Mouse (Mus musculus): Measurements from ENCODE around the gene Atn1. TPM values are rescaled to one million over a fixed set of nuclear protein-coding genes. Genes with fewer than 3 reads are reported as not detected.

The Atn1 gene
- total and polyA plus RNA-seq, 3 experiments, result 1.6 to 43.2 TPM; not detected in 1

GRCm38 (mm10) chr6:124739231-124739796 lies 17.0 kb downstream of the Atn1 start:
- no peaks in the 10 kb centered on the region for H3K9me3 ChIP-seq (replicated peaks; ENCODE audit: insufficient read depth, low read length)
- no peak overlapping the region for H3K4me3 ChIP-seq (ENCODE audit: control insufficient read depth in 1 of 2, insufficient read depth in 1 of 2, low read depth in 2 of 2, low read length in 2 of 2)
- H3K36me3 ChIP-seq (ENCODE audit: control insufficient read depth in 1 of 2, insufficient read depth in 2 of 2, low read length in 2 of 2), result peaks cover 0 to 14% of the 10 kb centered on the region in 2 experiments; a peak in 2 of 4 replicates
- H3K9ac ChIP-seq (ENCODE audit: control insufficient read depth, low read depth, low read length, poor library complexity, severe bottlenecking), result peak overlapping the region; percentile 70
- H3K79me2 ChIP-seq (ENCODE audit: control insufficient read depth, insufficient read depth, low read length, poor library complexity), result no peaks in the 10 kb centered on the region; the same call in 1 of the 2 replicates
- TF ChIP-seq POLR2AphosphoS5 (IDR thresholded peaks at IDR 0.05; ENCODE audit: borderline replicate concordance, low read depth, low read length), result no peak
- no peak for TF ChIP-seq JUND (IDR thresholded peaks at IDR 0.05; ENCODE audit: low read depth, low read length)
- no peak for TF ChIP-seq MXI1 (IDR thresholded peaks at IDR 0.05; ENCODE audit: low read depth, low read length)
- TF ChIP-seq MYB (IDR thresholded peaks at IDR 0.05; ENCODE audit: low read depth, low read length), result no peak
- TF ChIP-seq MAZ (IDR thresholded peaks at IDR 0.05; ENCODE audit: low read depth, low read length), result no peak
- TF ChIP-seq POLR2AphosphoS2 (IDR thresholded peaks at IDR 0.05; ENCODE audit: low read length), result no peak
- no peak for TF ChIP-seq ELF1 (IDR thresholded peaks at IDR 0.05; ENCODE audit: low read depth, low read length)
- TF ChIP-seq ZNF384 (IDR thresholded peaks at IDR 0.05; ENCODE audit: low read depth, low read length), result no peak
- TF ChIP-seq MYC (IDR thresholded peaks at IDR 0.05; ENCODE audit: low read depth, low read length), result no peak
- TF ChIP-seq ZKSCAN1 (IDR thresholded peaks at IDR 0.05; ENCODE audit: low read depth, low read length), result no peak
- no peak for TF ChIP-seq NELFE (IDR thresholded peaks at IDR 0.05; ENCODE audit: low read depth, low read length)
- TF ChIP-seq NRF1 (IDR thresholded peaks at IDR 0.05; ENCODE audit: insufficient read depth, low read depth, low read length, poor library complexity, severe bottlenecking), result no peak
- no peak for TF ChIP-seq GATA1 (IDR thresholded peaks at IDR 0.05; ENCODE audit: low read depth, low read length)
- TF ChIP-seq TCF12 (IDR thresholded peaks at IDR 0.05; ENCODE audit: low read depth, low read length), result no peak
- no peak for TF ChIP-seq HCFC1 (IDR thresholded peaks at IDR 0.05; ENCODE audit: low read depth, low read length)
- TF ChIP-seq USF2 (IDR thresholded peaks at IDR 0.05; ENCODE audit: borderline replicate concordance in 1 of 2, insufficient read depth in 1 of 2, low read depth in 1 of 2, low read length in 2 of 2), result no peak
- TF ChIP-seq CHD2 (IDR thresholded peaks at IDR 0.05; ENCODE audit: low read length), result no peak
- peaks cover 5 to 18% of the 10 kb centered on the region in 2 experiments for H3K4me1 ChIP-seq (ENCODE audit: control insufficient read depth in 1 of 2, insufficient read depth in 2 of 2, low read length in 2 of 2)
- H3K27me3 ChIP-seq (ENCODE audit: control insufficient read depth in 1 of 2, insufficient read depth in 2 of 2, low read length in 2 of 2), result no peaks in the 10 kb centered on the region
- H3K27ac ChIP-seq (ENCODE audit: control insufficient read depth, low read depth, low read length), result peak overlapping the region; percentile 96
- no peak for DNase-seq (ENCODE audit: low read depth, low spot score)

DNA sequence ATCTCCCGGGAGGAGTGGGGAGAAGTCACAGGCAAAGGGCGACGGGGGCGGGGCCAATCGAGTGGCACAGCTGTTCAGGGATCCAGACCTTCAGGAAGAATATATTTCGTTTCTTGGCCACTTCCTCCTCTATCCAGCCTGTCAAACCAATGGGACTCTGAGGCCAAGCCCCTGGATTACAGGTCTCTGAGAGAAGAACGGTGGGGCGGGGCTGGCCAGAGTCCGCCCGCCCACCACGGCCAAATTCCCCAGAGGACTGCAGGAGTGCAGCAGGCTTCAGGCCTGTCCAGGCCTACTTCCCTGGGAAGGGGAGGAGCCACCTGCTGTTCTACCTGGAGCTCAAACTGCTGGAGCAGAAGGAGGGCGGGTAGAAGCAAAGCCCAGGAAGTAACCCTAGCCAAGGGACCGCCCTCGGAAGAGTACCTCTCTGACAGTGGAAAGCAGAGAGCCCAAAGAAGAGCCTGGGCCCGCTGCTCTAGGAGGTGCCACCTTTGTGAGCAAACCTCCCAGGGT lies 17.8 kb downstream of the Atn1 start, which contains the start of gene Ptpn6:
TSS of gene Ptpn6 (minus strand) at position 204 of the 513 bp plus-strand sequence.
- Histone ChIP-seq H3K9ac (ENCODE audit: control insufficient read depth, low read depth, low read length, poor library complexity, severe bottlenecking) (no peak within 1 kb of the TSS; the same call in 1 of the 2 replicates), H3K4me1 (ENCODE audit: control insufficient read depth in 1 of 2, insufficient read depth in 2 of 2, low read length in 2 of 2) (peaks cover 12 to 26% of the 10 kb centered on the region in 2 experiments), H3K79me2 (ENCODE audit: control insufficient read depth, insufficient read depth, low read length, poor library complexity) (no peaks in the 10 kb centered on the region; the same call in 1 of the 2 replicates), H3K9me3 (replicated peaks; ENCODE audit: insufficient read depth, low read length) (no peaks in the 10 kb centered on the region), H3K27ac (ENCODE audit: control insufficient read depth, low read depth, low read length) (peak within 1 kb of the TSS; percentile 96), H3K4me3 (ENCODE audit: control insufficient read depth in 1 of 2, insufficient read depth in 1 of 2, low read depth in 2 of 2, low read length in 2 of 2) (no peak within 1 kb of the TSS), H3K36me3 (ENCODE audit: control insufficient read depth in 1 of 2, insufficient read depth in 2 of 2, low read length in 2 of 2) (peaks cover 0 to 21% of the 10 kb centered on the region in 2 experiments; a peak in 2 of 4 replicates), H3K27me3 (ENCODE audit: control insufficient read depth in 1 of 2, insufficient read depth in 2 of 2, low read length in 2 of 2) (no peaks in the 10 kb centered on the region)
- TF ChIP-seq MXI1 (IDR thresholded peaks at IDR 0.05; ENCODE audit: low read depth, low read length), result no peak
- no peak for TF ChIP-seq RCOR1 (IDR thresholded peaks at IDR 0.05; ENCODE audit: low read depth, low read length)
- TF ChIP-seq MYC (IDR thresholded peaks at IDR 0.05; ENCODE audit: low read depth, low read length), result no peak
- TF ChIP-seq ZNF384 (IDR thresholded peaks at IDR 0.05; ENCODE audit: low read depth, low read length), result no peak
- TF ChIP-seq ZMIZ1 (IDR thresholded peaks at IDR 0.05; ENCODE audit: low read depth, low read length), result no peak
- no peak for TF ChIP-seq CHD2 (IDR thresholded peaks at IDR 0.05; ENCODE audit: low read length)
- TF ChIP-seq USF2 (IDR thresholded peaks at IDR 0.05; ENCODE audit: borderline replicate concordance in 1 of 2, insufficient read depth in 1 of 2, low read depth in 1 of 2, low read length in 2 of 2), result no peak
- TF ChIP-seq CTCF (IDR thresholded peaks at IDR 0.05 in 2 of 3, conservative IDR thresholded peaks at IDR 0.05 in 1 of 3; ENCODE audit: control insufficient read depth in 1 of 3, insufficient read depth in 1 of 3, low read depth in 2 of 3, low read length in 3 of 3, poor library complexity in 1 of 3, severe bottlenecking in 1 of 3), result no peak
- no peak for TF ChIP-seq ELF1 (IDR thresholded peaks at IDR 0.05; ENCODE audit: low read depth, low read length)
- TF ChIP-seq JUND (IDR thresholded peaks at IDR 0.05; ENCODE audit: low read depth, low read length), result no peak
- no peak for TF ChIP-seq NRF1 (IDR thresholded peaks at IDR 0.05; ENCODE audit: insufficient read depth, low read depth, low read length, poor library complexity, severe bottlenecking)
- no peak for TF ChIP-seq RAD21 (IDR thresholded peaks at IDR 0.05; ENCODE audit: low read depth, low read length)
- DNase-seq (ENCODE audit: low read depth, low spot score), result no peak
